Mouse (Mus musculus): ENCODE results near the gene Rplp1.

DNA sequence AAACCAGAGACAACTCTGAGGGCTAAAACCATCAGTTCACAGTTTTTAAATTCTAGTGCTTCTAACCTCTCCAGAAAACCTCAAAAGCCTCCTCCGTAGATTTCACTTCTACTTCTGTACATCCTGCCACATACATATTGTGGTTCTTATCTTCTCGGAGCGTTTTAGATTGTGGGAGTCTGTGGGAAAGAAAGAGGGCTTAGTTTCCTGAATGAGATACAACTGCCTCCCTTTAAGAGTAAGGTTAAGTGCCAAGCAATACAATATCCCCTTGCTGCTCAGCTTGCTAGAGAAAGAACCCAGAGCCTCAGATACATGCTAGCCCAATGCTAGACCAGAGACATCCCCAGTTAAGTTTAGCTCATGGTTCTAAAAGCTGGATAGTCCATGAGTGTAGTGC lies 17.7 kb upstream of the Rplp1 start:
- TF ChIP-seq CTCF (IDR thresholded peaks at IDR 0.05; ENCODE audit: borderline replicate concordance, extremely low read depth, insufficient read depth, insufficient read length) (no peak), POLR2A (IDR thresholded peaks at IDR 0.05; ENCODE audit: borderline replicate concordance, extremely low read depth, insufficient read depth, insufficient read length, poor library complexity, severe bottlenecking) (no peak)
